Mouse (Mus musculus): ENCODE measurements at regions not wholly inside any gene's neighbourhood (a gene's known extent, or its start where the extent isn't known, plus 50 kb on each side); places are given as distances from the start of the nearest gene placed in this dataset.

GRCm38 (mm10) chr8:6550965-6551364, 1445.8 kb upstream of the Slc10a2 start:
- in situ Hi-C loops (cut with MboI; ENCODE audit: low pct_ligation_motif_present, low pct_unique_long_range_greater_than_20kb, low sequenced_read_pairs) (no loop called here), dilution Hi-C loops (cut with MboI; ENCODE audit: extremely low pct_ligation_motif_present, extremely low pct_unique_long_range_greater_than_20kb, low sequenced_read_pairs) (no loop called here)
- H3K4me2 ChIP-seq (ENCODE audit: insufficient read depth, low read depth, poor library complexity, severe bottlenecking), result no peak overlapping the region
- no peak overlapping the region for H3K4me3 ChIP-seq (replicated peaks in 1 of 3; ENCODE audit: low read depth in 2 of 3, low read length in 2 of 3, poor library complexity in 1 of 3)
- H3K36me3 ChIP-seq (replicated peaks in 1 of 2; ENCODE audit: control insufficient read depth in 1 of 2, insufficient read depth in 1 of 2, low read length in 1 of 2), result no peaks in the 10 kb centered on the region
- TF ChIP-seq SMC3 (IDR thresholded peaks at IDR 0.05; ENCODE audit: low read depth, low read length) (no peak), USF1 (IDR thresholded peaks at IDR 0.05; ENCODE audit: low read depth, low read length) (no peak), IRF4 (IDR thresholded peaks at IDR 0.05; ENCODE audit: low read depth, low read length) (no peak), MXI1 (IDR thresholded peaks at IDR 0.05; ENCODE audit: low read depth, low read length) (no peak), NRF1 (IDR thresholded peaks at IDR 0.05; ENCODE audit: low read depth, low read length) (no peak), NELFE (IDR thresholded peaks at IDR 0.05; ENCODE audit: low read depth, low read length) (no peak), CTCF (conservative IDR thresholded peaks at IDR 0.05 in 1 of 2, IDR thresholded peaks at IDR 0.05 in 1 of 2; ENCODE audit: low read depth in 2 of 2, low read length in 2 of 2) (no peak), TBP (conservative IDR thresholded peaks at IDR 0.05; ENCODE audit: low read depth, low read length) (no peak), HCFC1 (IDR thresholded peaks at IDR 0.05; ENCODE audit: low read depth, low read length) (no peak), MYC (IDR thresholded peaks at IDR 0.05; ENCODE audit: low read depth, low read length) (no peak), ZKSCAN1 (IDR thresholded peaks at IDR 0.05; ENCODE audit: borderline replicate concordance, low read depth, low read length) (no peak), RAD21 (IDR thresholded peaks at IDR 0.05; ENCODE audit: low read depth, low read length) (no peak)
- DNase-seq (ENCODE audit: extremely low read depth), result no peak
- H3K79me2 ChIP-seq (replicated peaks; ENCODE audit: control insufficient read depth, extremely low read depth, insufficient read depth, poor library complexity, severe bottlenecking), result no peaks in the 10 kb centered on the region
- peaks cover 17% of the 10 kb centered on the region for H3K9me3 ChIP-seq (replicated peaks; ENCODE audit: low read length)
- no peak overlapping the region for H3K27ac ChIP-seq (ENCODE audit: insufficient read depth, low read depth)
- H3K4me1 ChIP-seq (ENCODE audit: control insufficient read depth in 1 of 2, insufficient read depth in 2 of 2), result no peaks in the 10 kb centered on the region
- no peak overlapping the region for H3K9ac ChIP-seq (ENCODE audit: insufficient read depth, low read depth)
- no peaks in the 10 kb centered on the region for H3K27me3 ChIP-seq (replicated peaks)

DNA sequence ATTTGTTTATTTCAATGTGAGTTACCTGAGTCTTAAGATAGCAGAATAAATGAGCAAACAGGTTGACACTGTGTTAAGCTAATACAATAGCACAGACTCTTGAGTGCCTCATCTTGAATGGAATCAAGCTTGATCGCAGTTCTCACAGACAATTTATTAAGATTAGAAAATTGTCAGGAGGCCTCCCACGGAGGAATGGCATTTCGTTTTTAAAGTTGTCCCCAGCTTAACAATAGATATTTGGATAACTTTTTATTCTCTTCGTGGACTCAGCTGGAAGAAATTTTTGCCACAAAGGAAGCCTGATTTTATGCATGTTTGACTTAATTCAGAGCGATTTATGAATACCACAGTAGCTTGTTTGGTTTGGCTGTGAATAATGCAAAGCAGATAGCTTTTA, 1422.0 kb upstream of the Slc10a2 start:
- TF ChIP-seq SMC3 (IDR thresholded peaks at IDR 0.05; ENCODE audit: low read depth, low read length) (no peak), PAX5 (IDR thresholded peaks at IDR 0.05; ENCODE audit: low read length) (no peak), RCOR1 (conservative IDR thresholded peaks at IDR 0.05; ENCODE audit: low read depth, low read length) (no peak), MAX (IDR thresholded peaks at IDR 0.05; ENCODE audit: low read length) (no peak), SIN3A (IDR thresholded peaks at IDR 0.05; ENCODE audit: low read length) (no peak), ETS1 (conservative IDR thresholded peaks at IDR 0.05; ENCODE audit: low read depth, low read length) (no peak), RAD21 (IDR thresholded peaks at IDR 0.05; ENCODE audit: low read depth, low read length) (no peak), UBTF (IDR thresholded peaks at IDR 0.05; ENCODE audit: low read depth, low read length) (no peak), EP300 (IDR thresholded peaks at IDR 0.05; ENCODE audit: low read length) (no peak), USF1 (IDR thresholded peaks at IDR 0.05; ENCODE audit: low read depth, low read length) (no peak), MAZ (IDR thresholded peaks at IDR 0.05; ENCODE audit: low read depth, low read length) (no peak), MXI1 (IDR thresholded peaks at IDR 0.05; ENCODE audit: low read depth, low read length) (no peak), ZC3H11A (IDR thresholded peaks at IDR 0.05; ENCODE audit: low read depth, low read length) (no peak), TBP (conservative IDR thresholded peaks at IDR 0.05; ENCODE audit: low read depth, low read length) (no peak), MYC (IDR thresholded peaks at IDR 0.05; ENCODE audit: low read depth, low read length) (no peak), KAT2A (IDR thresholded peaks at IDR 0.05; ENCODE audit: insufficient replicate concordance, low read length) (no peak), E2F4 (IDR thresholded peaks at IDR 0.05; ENCODE audit: insufficient replicate concordance, low read depth, low read length) (no peak), USF2 (conservative IDR thresholded peaks at IDR 0.05; ENCODE audit: low read depth, low read length) (no peak)
- peaks cover 15% of the 10 kb centered on the region for H3K9me3 ChIP-seq (replicated peaks; ENCODE audit: low read length)
- dilution Hi-C loops (cut with MboI; ENCODE audit: extremely low pct_ligation_motif_present, extremely low pct_unique_long_range_greater_than_20kb, low sequenced_read_pairs) (no loop called here), in situ Hi-C loops (cut with MboI; ENCODE audit: low pct_ligation_motif_present, low pct_unique_long_range_greater_than_20kb, low sequenced_read_pairs) (no loop called here)
- no peak overlapping the region for H3K9ac ChIP-seq (ENCODE audit: insufficient read depth, low read depth)
- no peaks in the 10 kb centered on the region for H3K79me2 ChIP-seq (replicated peaks; ENCODE audit: control insufficient read depth, extremely low read depth, insufficient read depth, poor library complexity, severe bottlenecking)
- no peaks in the 10 kb centered on the region for H3K4me1 ChIP-seq (ENCODE audit: control insufficient read depth in 1 of 2, insufficient read depth in 2 of 2)
- no peak overlapping the region for H3K27ac ChIP-seq (ENCODE audit: insufficient read depth, low read depth)
- no peak overlapping the region for H3K4me2 ChIP-seq (ENCODE audit: insufficient read depth, low read depth, poor library complexity, severe bottlenecking)
- DNase-seq (ENCODE audit: extremely low read depth), result no peak
- no peaks in the 10 kb centered on the region for H3K36me3 ChIP-seq (replicated peaks in 1 of 2; ENCODE audit: control insufficient read depth in 1 of 2, insufficient read depth in 1 of 2, low read length in 1 of 2)
- H3K27me3 ChIP-seq (replicated peaks), result no peaks in the 10 kb centered on the region
- no peak overlapping the region for H3K4me3 ChIP-seq (replicated peaks in 1 of 3; ENCODE audit: low read depth in 2 of 3, low read length in 2 of 3, poor library complexity in 1 of 3)
